Mouse (Mus musculus) lung, postnatal 0 days (tissue): ENCODE measurements around the gene Lamtor2.

Experiments used
- CTCF ChIP-seq: IDR thresholded peaks from 2 replicates; pipeline ENCODE4 v1.5.1; 2016; ENCODE audit warnings: antibody characterized with exemption, mild to moderate bottlenecking
- EP300 ChIP-seq: IDR thresholded peaks from 2 replicates; pipeline ENCODE4 v1.6.1; 2016; ENCODE audit warnings: antibody characterized with exemption, mild to moderate bottlenecking, control low read depth

- TF ChIP-seq EP300 (no peak), CTCF (no peak)
Observed at GRCm38 (mm10) chr3:88590246-88590645, 37.4 kb upstream of the Lamtor2 start.
